Mouse (Mus musculus) kidney, postnatal 36 days (tissue): ENCODE measurements around the gene Stk19.
A peak's percentile ranks its signal among the peaks of the same experiment; 100 is the strongest.

Experiments
- DNase-seq, 2 experiments: peaks; one replicate each; pipeline ENCODE4 v3.0.0; 2021 to 2022; ENCODE audit warnings: mixed read lengths in 2 of 2

Stk19 gene

GRCm38 (mm10) chr17:34836856-34837221 is at the start of gene Stk19, which contains the start of gene Dxo:
Gene Stk19 (minus strand): TSS chr17:34836945.
Gene Dxo (plus strand): TSS chr17:34837019.
- peak; percentile 97 to 98 for DNase-seq

- no peak for DNase-seq
Observed at GRCm38 (mm10) chr17:34885615-34886014, 48.9 kb upstream of the Stk19 start.

DNA sequence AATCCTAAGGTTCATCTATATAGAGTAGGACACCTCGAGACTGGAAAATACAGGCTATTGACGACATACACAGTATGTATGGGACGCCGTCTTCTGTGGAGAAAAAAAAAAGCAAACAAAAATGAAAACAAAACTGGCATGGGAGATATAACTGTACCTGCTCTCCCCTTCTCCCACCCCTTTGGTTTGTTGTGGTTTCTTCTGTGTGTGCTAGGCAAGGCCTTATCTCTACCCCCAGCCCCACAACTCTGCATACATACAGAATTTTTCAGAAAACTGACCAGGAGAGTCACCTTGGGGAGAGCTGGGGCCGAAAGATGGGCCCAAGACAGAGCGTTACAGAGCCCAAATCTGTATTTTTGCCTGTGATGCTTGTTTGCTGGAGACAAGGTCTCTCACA is 48.0 kb upstream of the Stk19 start:
- no peak for DNase-seq

DNA sequence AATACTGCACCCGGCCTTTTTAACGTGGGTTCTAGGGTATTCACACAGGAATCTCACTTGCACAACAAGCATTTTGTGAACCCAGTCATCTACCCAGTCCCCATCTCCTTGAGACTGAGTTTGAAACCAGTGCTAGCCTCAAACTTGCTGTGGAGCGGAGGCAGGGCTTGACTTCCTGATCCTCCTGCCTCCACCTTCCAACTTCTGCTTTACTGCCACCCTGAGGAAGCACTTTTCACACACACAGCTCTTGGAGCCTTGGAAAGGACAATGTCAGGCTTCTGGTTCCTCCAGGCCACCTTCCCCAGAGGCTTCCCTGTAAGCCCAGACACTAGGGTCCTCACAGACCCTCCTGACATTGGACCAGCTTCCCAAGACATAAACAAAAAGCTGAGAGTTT is 46.6 kb upstream of the Stk19 start:
- peak in 1 of 2 experiments; percentile 31 for DNase-seq

DNA sequence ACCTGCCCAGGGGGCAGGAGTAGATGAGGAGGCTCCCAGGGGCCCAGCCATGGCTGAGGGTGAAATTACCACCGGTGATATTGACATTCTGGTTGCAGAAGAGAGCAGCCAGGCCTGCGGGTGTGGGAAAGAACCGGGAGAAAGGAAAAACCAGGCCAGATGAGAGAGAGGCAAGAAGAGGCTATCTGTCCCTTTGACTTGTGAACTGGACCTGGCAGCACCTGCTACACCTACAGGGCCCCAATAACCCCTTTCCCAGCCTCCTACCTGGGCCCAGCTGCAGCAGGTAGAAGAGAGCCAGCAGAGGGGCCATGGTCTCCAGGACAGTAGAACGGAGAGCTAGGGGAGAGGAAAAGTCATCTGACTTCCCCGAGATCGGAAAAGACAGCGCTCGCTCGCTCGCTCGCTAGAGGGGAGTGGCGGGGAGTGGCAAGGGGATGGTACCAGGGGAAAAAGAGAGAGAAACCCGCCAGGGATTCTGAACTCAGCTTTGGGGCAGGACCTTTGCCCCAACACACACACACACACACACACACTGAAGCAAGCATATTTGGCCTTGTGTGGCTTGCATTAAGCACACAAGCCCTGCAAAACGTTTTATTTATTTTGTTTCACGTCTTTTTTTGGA is 45.1 kb upstream of the Stk19 start, which contains the start of gene Gm20547:
Gene Gm20547 (minus strand): TSS at position 360 of the 628 bp plus-strand sequence.
- DNase-seq: peak; percentile 58 to 66

GRCm38 (mm10) chr17:34881166-34881565 is 44.4 kb upstream of the Stk19 start:
- peak in 1 of 2 experiments; percentile 5 for DNase-seq

DNA sequence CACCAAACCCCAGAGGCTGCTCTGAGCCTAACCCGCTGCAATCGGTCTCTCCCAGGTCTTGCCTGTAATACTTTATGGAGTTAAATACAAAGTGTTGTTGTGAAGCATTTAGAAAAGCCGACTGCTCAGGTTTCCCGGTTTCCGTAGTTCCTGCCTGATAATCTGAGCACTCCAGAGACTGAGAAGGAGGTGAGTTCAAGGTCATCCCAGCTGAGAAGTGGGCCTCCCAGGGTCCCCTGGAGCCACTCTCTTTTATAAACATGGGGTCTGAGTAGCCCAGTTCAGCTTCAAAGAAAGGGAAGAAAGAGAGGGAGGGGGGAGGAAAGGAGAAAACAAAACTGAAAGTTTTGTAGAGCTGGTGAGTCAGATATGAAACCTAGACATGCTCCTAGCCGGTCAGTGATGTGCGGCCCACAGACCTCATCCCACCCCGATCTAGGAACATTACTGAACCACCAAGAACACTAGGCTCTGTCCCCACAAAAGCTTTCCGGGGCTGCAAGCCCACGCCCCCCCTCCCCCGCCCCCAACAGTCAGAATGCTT is 42.7 kb upstream of the Stk19 start, which contains the start of gene Zbtb12:
Gene Zbtb12 (plus strand): TSS at position 148 of the 544 bp plus-strand sequence.
- no peak for DNase-seq

DNA sequence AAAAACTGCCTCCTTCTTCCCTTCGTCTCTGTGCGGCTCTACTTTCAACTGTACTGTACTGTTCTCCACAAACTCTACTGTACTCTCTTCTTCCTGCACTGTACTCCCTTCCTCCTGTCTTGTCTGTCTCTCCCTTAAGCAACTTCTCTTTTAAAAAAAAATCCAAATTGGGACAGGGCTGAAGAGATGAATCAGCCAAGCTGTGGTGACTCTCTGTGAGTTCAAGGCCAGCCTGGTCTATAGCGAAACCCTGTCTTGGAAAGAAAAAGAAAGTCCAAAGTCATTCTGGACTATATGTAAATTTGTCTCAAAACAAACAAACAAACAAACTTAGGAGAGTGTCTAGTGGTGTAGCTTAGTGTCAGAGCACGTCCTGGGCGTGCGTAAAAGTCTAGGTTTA is 37.6 kb upstream of the Stk19 start:
- DNase-seq: no peak

DNA sequence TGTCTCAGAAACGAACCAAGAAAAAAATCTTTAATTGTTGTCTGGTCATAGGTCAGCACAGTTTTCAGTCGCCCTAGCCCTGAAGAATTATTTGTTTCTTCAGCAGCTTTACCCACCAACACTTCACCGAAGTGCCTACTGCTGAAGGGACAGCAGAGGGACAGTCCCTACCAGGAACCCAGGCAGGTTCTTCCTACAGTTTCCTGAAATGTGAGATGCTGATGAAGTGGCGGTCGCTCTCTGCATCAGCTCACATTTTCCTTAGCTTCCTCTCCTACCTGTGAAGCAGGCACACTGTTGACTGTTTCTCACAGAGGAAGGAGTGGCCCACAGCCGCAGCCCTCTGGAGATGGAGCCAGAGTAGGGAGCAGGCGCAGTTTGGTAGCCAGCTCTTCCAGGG is 29.2 kb upstream of the Stk19 start:
- DNase-seq: no peak

- peak; percentile 80 to 86 for DNase-seq
Observed at GRCm38 (mm10) chr17:34862416-34863081, 25.8 kb upstream of the Stk19 start, which contains the start of gene Cfb. Gene Cfb (minus strand): TSS chr17:34862518.

DNA sequence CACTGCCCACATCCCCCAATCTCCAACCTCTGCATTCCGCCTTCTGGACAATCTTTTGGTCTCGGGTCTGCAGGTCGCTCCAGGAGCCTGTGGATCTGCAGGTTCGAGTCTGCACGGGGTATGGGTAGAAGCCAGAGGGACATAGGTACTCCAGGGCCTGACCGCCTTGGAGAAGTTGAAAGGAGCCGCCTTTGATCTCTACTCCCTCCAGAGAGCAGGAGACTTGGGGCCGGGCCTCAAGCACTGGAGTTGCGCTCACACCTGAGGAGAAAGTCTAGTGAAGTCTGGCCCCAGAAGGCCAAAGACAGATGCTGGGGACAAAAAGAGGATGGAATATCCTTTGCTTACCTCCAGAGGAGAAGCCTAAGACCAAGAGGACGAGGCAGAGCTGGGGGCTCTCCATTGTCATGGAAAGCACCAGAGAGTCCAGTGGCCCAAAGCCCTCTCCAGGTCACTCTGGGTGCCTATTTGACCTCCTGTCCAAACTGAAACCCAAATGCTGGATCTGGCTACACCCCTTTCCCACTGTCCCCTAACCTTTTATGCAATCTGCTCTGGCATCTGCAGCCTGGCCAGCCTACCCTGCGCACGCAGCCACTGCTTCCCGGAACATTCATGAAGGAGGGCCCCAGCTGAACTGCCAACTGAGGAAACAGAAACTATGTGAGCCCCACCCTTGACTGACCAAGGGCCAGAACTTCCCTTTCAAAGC is 25.1 kb upstream of the Stk19 start:
- peak; percentile 79 to 83 for DNase-seq

GRCm38 (mm10) chr17:34860514-34860913 is 23.8 kb upstream of the Stk19 start:
- peak in 1 of 2 experiments; percentile 44 for DNase-seq

DNA sequence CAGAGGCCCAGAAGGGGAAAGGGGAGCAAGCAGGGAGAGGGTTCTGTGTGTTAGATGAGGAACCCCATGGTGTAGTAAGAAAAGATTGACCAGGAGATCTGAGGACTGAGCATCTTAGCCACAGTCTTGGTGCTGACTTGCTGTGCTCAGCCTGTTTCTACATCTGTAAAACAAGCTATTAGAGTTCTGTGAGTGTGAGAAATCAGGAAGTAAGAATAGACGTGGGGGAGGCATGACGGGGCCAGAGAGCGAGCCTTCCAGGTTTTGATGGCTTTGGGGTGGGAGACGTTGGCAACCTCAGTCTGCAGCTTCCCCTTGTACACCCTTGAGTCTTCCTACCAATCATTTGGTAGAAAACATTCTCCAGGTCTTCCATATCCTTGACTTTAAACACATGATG is 21.9 kb upstream of the Stk19 start:
- no peak for DNase-seq

DNA sequence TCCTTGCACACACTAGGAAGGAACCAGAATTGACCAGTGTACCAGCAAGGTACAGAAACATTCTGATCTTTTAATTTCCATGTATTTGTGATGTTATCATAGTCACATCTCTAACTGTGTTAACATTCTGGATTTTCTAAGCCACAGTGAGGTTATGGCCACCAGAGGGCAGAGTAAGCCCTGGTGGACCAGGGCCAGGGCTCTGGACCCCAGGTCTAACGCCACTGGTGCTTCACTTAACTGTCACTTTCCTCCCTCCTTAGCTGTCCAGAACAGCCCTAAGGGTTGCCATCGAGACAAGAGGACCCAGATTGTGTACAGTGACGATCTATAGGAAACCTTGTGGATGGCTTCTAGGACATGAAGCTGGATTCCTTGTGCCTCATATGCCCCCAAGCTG is 19.1 kb upstream of the Stk19 start:
- peak; percentile 45 to 80 for DNase-seq

- DNase-seq: no peak
Observed at GRCm38 (mm10) chr17:34854761-34855160, 18.0 kb upstream of the Stk19 start.

DNA sequence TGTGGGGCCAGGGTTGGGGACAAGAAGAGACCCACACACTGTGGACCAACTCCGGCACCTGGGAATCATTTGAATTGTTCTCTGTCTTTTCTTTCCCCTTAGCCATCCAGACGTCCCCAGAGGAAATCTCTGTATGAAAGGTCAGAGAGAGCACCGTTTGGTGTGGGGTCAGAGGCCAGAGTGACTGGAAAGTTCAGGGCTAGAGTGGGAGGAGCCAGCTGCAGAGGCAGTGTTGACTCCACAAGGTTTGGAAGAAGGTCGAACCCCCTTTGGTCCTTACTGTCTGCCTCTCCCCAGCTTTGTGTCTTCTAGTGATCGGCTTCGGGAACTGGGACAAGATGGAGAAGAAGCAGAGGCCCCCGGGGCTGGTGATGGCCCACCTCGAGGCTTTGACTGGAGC is 16.8 kb upstream of the Stk19 start:
- DNase-seq: no peak

- peak; percentile 31 to 51 for DNase-seq
Observed at GRCm38 (mm10) chr17:34850517-34851125, 13.9 kb upstream of the Stk19 start.

DNA sequence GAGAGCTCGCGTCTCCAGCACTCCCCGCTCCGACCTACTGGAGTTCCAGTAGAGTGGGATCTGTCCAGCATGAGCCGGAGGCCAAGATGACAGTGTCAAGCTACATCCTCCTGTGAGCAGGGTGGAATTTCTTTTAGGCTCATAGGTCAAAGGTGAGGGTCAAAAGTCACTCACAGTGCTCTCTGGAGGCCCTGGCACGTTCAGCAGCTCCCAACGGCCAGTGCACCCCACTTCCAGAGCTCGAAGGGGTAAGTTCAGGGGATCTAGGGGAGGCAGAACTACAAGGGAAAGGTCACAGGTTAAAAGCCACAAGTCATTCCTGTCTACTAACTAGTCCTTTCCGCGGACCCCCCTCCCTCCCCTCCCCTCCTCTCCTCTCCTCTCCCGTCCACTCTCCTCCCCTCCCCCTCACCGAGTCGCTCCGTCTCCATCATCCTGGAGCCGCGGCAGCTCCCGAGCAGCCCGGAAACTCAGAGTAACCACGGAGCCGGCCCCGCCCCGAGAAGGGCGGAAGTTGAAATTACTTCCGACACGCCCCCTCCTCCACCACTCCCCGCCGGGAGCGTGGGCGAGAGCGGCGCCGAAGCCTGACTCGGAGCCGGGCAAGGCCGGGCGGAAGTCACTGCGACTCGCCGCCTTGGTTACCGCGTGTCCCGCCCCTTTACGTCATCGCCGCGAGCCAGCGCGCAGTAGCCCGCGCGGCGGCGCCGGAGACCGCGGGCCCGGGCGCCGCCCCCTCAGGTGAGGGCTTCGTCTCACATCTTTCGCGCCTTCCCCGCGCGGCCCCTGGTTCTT is 13.2 kb upstream of the Stk19 start, which contains the start of the genes Skiv2l and Nelfe:
Gene Skiv2l (minus strand): TSS at position 489 of the 795 bp plus-strand sequence.
Gene Nelfe (plus strand): TSS at position 670 of the 795 bp plus-strand sequence.
- DNase-seq: peak; percentile 98 to 99

DNA sequence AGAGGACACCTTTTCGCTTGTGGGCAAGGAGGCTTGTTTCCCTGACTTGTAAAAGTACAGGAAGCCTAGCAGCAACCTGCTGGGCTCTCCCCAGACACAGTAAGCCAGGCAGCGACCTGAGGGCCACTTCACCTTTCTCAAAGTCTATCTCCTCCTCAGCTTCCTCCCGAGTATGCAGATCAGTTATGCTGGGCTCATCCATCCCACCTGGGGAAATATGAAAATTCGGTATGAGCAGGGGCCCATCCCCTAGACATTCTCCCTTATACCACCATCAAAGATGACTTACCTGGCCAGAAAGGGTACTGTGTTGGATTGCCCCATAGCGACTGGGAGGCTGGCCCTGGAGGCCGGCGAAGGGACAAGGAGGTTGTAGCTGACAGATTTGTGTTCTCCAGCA is 10.9 kb upstream of the Stk19 start:
- DNase-seq: no peak

GRCm38 (mm10) chr17:34847192-34847591 is 10.4 kb upstream of the Stk19 start:
- no peak for DNase-seq

- no peak for DNase-seq
Observed at GRCm38 (mm10) chr17:34844884-34845283, 8.1 kb upstream of the Stk19 start.
